Mouse (Mus musculus) hindbrain, embryonic 14.5 days (tissue): Measurements from ENCODE around the gene Actn4. TPM values are rescaled to one million over a fixed set of nuclear protein-coding genes. Genes with fewer than 3 reads are reported as not detected.
A peak's percentile ranks its signal among the peaks of the same experiment; 100 is the strongest.

Experiments used
- ATAC-seq: fragments of 200-750 bp; cut with Nextera tagmentation; 2 replicates; pipeline ENCODE4 v1.8.0; 2017; ENCODE audit warnings: moderate number of reproducible peaks, mild to moderate bottlenecking, moderate TSS enrichment, moderate library complexity; ENCODE audit not compliant: low FRiP score
- DNase-seq: peaks from one replicate; pipeline ENCODE4 v3.0.0-alpha.2; 2015; ENCODE audit warnings: low spot score
- H3K27ac ChIP-seq: fragments of 300-500 bp; sonication (generic); 2 replicates; pipeline ENCODE4 v1.5.1; 2014; ENCODE audit warnings: mild to moderate bottlenecking, moderate library complexity
- H3K27me3 ChIP-seq: fragments of 300-500 bp; sonication (generic); 2 replicates; pipeline ENCODE4 v1.6.1; 2014; ENCODE audit warnings: mild to moderate bottlenecking, low read length, mixed read lengths; ENCODE audit not compliant: control insufficient read depth, insufficient read depth
- H3K36me3 ChIP-seq: fragments of 300-500 bp; sonication (generic); replicated peaks from 2 replicates; pipeline ENCODE4 v1.6.1; 2014; ENCODE audit not compliant: control insufficient read depth, insufficient read depth
- H3K4me1 ChIP-seq: fragments of 300-500 bp; sonication (generic); replicated peaks from 2 replicates; pipeline ENCODE4 v1.6.1; 2014; ENCODE audit warnings: antibody characterized with exemption, low read length, mixed read lengths; ENCODE audit not compliant: control insufficient read depth, insufficient read depth
- H3K4me2 ChIP-seq: fragments of 300-500 bp; sonication (generic); replicated peaks from 2 replicates; pipeline ENCODE4 v1.6.1; 2014; ENCODE audit warnings: mild to moderate bottlenecking, moderate library complexity
- H3K4me3 ChIP-seq: fragments of 300-500 bp; sonication (generic); replicated peaks from 2 replicates; pipeline ENCODE4 v1.5.1; 2014; ENCODE audit warnings: mild to moderate bottlenecking, low read length
- H3K9ac ChIP-seq: fragments of 300-500 bp; sonication (generic); 2 replicates; pipeline ENCODE4 v1.6.1; 2014
- H3K9me3 ChIP-seq: fragments of 300-500 bp; sonication (generic); 2 replicates; pipeline ENCODE4 v1.6.1; 2016; ENCODE audit warnings: low read length; ENCODE audit not compliant: control insufficient read depth
- WGBS: fragments of 180-500 bp; shearing (Covaris S2); extraction: QIAGEN DNeasy Blood & Tissue Kit; methylation state at CpG from one replicate; pipeline ENCODE4 v1.1.7; 2014; 5-methylcytosine and 5-hydroxymethylcytosine counted together
- polyA plus RNA-seq: library from polyadenylated mRNA; unstranded; fragments of >200 nt; fragmentation: Nextera tagmentation; extraction: Ambion mirVana; gene quantifications from 2 replicates; pipeline ENCODE4 v1.2.1, GENCODE M21; 2014

Gene Actn4
- polyA plus RNA-seq, 1 experiment from 2014 or later, result 133 TPM

DNA sequence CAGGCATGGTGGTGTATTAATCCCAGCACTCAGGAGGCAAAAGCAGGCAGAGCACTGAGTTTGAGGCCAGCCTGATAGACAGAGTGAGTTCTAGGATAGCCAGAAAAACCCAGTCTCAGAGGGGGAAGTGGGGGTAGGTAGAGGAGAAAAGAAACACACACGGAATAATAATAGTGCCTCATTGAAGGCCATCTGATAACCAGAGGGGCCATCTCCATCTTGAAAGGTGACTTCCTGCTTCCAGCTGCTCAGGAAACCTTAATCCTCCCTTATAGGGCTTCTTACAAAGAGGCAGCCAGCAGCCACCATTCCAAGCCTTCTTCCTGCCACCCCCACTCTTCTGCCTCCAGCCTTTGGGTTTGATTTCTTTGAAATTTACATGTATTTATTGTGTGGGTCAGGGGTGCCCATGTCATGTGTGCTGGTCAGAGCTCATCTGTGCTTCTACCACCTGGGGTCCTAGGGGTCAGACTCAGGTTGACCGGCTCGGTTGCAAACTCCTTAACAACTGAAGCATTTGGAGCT lies 1.3 kb upstream of the Actn4 start:
- peaks cover 30% of the 10 kb centered on the region for H3K4me1 ChIP-seq
- no peaks in the 10 kb centered on the region for H3K36me3 ChIP-seq
- no peaks in the 10 kb centered on the region for H3K27me3 ChIP-seq
- no peak overlapping the region for H3K4me3 ChIP-seq
- H3K4me2 ChIP-seq, result no peak overlapping the region
- no peaks in the 10 kb centered on the region for H3K9me3 ChIP-seq
- DNase-seq, result no peak
- WGBS, result 78% methylated on average over 3 of the region's 3 CpGs
- no peak overlapping the region for H3K9ac ChIP-seq
- ATAC-seq, result no peak
- no peak overlapping the region; the same call in 1 of the 2 replicates for H3K27ac ChIP-seq

DNA sequence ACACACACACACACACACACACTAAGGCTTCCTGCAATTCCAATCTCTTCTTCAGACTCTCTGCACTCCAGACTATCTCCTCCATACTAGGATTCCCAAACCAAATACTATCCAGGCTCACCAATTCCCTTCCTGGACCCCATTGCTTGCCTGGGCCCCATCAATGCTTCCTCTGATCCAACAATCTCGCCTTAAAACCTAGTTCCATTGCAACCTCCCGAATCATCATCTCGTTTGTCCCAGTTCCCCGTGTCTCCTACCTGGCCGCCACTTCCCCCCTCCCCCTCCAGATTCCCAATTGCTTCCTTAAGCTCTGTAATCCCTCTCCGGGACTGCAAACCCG lies 585 bp downstream of the Actn4 start:
- Histone ChIP-seq H3K36me3 (no peaks in the 10 kb centered on the region), H3K27ac (peak overlapping the region; percentile 82), H3K9ac (peak overlapping the region; percentile 98), H3K9me3 (no peaks in the 10 kb centered on the region), H3K4me3 (peak overlapping the region; percentile 97), H3K4me2 (peak overlapping the region; percentile 89), H3K27me3 (no peaks in the 10 kb centered on the region), H3K4me1 (peaks cover 34% of the 10 kb centered on the region)
- DNase-seq (no peak), ATAC-seq (no peak)
- under 1% methylated on average over 7 of the region's 7 CpGs for WGBS

DNA sequence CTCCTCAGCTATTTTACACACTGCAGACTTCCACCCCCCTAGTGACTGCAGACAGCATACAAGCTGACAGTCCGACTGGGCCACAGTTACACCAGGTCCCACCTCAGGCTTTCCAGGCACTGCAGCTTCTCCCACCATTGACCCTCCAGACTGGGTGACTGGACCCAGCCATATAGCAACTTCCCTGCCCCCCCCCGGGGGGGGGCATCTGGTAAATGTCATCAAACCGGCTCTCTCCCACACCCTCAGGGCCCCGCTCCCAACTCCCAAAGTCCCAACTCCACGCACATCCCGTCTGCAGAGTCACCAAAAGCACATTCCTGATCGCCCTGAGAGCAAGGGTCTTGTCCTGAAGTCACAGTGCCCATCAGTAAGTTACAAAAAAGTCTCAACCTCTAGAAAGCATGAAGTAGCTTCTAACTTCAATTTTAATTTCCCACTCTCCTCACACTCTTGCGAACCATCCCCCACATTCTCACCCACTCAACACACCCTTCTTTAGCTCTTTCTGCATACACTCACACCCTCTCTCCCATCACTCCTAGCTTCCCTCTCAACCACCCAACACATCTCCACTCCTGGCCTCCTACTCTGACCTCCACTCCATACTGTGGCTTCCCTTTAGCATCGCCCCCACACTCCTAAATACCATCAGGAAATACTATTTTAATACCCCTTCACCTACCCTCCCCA lies 1.6 kb downstream of the Actn4 start:
- ATAC-seq (no peak), DNase-seq (no peak)
- no peaks in the 10 kb centered on the region for H3K36me3 ChIP-seq
- peak overlapping the region; percentile 98 for H3K9ac ChIP-seq
- H3K4me1 ChIP-seq, result peaks cover 34% of the 10 kb centered on the region
- no peaks in the 10 kb centered on the region for H3K9me3 ChIP-seq
- WGBS, result 38% methylated on average over 9 of the region's 9 CpGs
- no peak overlapping the region; the same call in 1 of the 2 replicates for H3K27ac ChIP-seq
- peak overlapping the region; percentile 97 for H3K4me3 ChIP-seq
- peak overlapping the region; percentile 89 for H3K4me2 ChIP-seq
- no peaks in the 10 kb centered on the region for H3K27me3 ChIP-seq

DNA sequence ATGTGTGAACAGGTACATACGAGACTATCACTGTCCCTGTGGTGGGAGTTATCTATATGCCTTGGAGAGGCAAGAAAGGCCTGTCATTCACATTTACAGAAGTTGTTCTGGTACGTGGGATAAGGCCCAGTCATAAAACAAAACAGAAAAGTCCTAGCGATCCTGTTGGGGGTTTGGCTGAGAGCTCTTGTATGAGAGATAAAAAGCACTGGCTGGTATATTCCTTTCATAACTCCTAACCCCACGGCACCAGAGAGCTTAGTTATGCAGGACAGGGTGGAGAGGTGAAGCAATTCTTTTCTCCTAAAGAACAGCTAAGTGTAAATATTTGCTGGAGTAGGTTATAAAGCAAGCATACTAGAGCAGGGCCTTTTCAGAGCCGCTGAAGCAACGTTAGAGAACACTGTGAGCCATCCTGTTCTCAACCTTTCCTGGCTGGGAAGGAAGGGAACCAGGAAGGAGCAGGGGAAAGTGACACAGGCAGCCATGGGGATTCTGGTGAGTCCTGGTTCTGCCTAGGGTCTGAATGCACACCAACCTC lies 2.6 kb downstream of the Actn4 start:
- peak overlapping the region; percentile 98 for H3K9ac ChIP-seq
- H3K4me2 ChIP-seq, result peak overlapping the region; percentile 89
- 0 out of 2 replicates have a peak overlapping the region, but pooled peaks have one; percentile 26 for H3K27ac ChIP-seq
- H3K9me3 ChIP-seq, result no peaks in the 10 kb centered on the region
- H3K36me3 ChIP-seq, result no peaks in the 10 kb centered on the region
- peaks cover 34% of the 10 kb centered on the region for H3K4me1 ChIP-seq
- ATAC-seq (no peak), DNase-seq (no peak)
- H3K27me3 ChIP-seq, result no peaks in the 10 kb centered on the region
- H3K4me3 ChIP-seq, result peak overlapping the region; percentile 6; the same call in 1 of the 2 replicates
- 51% methylated on average over 6 of the region's 6 CpGs for WGBS

DNA sequence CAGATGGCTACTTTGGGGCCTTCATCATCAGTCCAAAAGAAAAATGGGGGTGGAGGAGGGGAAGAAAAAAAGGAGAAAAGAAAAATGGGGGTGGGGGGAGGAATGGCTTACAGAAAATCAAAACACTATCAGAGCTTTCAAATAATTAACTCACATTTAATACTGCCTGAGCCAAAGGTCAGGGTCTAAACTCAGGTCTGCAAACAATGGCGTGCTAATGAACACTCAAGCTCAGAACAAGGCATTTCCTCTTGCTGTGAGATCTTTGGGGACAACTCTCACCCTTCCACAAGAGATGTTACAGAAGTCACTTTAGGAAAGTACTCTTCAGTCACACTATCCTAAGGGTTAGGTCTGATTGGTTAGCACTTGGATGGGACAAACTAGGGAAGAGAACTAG lies 3.4 kb downstream of the Actn4 start:
- H3K9me3 ChIP-seq, result no peaks in the 10 kb centered on the region
- ATAC-seq (no peak), DNase-seq (no peak)
- 63% methylated on average over 1 of the region's 1 CpGs for WGBS
- H3K4me3 ChIP-seq, result no peak overlapping the region
- no peak overlapping the region for H3K9ac ChIP-seq
- no peak overlapping the region for H3K27ac ChIP-seq
- H3K4me1 ChIP-seq, result peaks cover 37% of the 10 kb centered on the region
- H3K36me3 ChIP-seq, result no peaks in the 10 kb centered on the region
- H3K4me2 ChIP-seq, result no peak overlapping the region
- no peaks in the 10 kb centered on the region for H3K27me3 ChIP-seq

DNA sequence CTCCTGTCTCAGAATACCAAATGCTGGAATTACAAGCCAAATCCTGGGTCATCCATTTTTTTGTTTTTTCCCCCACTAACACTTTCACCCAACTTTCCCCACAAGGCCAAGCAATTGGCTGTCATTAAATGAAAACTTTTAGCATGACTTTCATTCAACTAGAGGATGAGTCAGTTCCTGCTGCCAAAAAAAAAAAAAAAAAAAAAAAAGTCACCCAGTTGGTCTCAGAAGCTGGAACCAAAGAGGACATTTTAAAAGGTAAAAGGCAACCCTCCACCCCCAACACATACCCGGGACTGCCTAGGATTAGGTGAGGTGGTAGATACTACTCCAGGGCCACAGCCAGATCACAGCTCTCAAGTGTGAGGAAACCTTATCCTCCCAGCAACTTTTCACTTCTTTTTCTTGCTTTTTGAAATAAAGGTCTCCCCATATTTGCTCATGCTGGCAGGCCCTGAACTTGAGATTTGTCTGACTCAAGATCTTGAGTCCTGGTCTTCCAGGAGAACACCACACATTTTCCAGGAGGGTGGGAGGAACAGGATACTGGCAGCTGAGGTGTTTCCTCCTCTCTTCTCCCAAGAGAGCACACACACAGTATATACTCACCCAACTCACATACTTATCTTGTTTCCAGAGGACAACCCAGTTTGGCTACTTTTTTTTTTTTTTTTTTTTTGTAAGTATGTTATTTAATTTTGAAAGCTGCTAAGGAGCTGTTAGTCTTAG lies 4.0 kb downstream of the Actn4 start:
- no peak overlapping the region for H3K4me3 ChIP-seq
- no peak overlapping the region for H3K9ac ChIP-seq
- H3K4me2 ChIP-seq, result no peak overlapping the region
- H3K4me1 ChIP-seq, result peaks cover 44% of the 10 kb centered on the region
- DNase-seq (no peak), ATAC-seq (no peak)
- no peak overlapping the region for H3K27ac ChIP-seq
- H3K9me3 ChIP-seq, result no peaks in the 10 kb centered on the region
- H3K27me3 ChIP-seq, result no peaks in the 10 kb centered on the region
- 73% methylated on average over 1 of the region's 1 CpGs for WGBS
- H3K36me3 ChIP-seq, result no peaks in the 10 kb centered on the region

DNA sequence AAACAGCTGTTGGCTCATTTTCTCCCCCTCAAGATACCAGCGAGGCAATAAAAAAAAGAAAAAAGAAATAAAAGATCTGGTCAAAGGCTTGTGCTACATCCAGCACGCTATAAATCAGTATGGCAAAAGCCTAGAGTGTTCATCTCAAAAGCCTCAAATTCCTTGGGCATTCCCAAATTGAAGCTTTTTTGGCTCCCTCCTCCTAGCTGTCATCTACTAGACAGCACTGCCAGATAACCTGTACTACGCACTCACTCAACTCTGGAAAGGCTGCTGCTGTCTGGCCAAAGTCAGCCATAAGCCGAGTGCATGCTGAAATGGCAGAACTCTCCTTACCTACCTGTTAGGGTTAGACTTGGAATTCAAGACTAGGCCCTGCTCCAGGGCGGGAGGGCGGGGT lies 4.9 kb downstream of the Actn4 start:
- Histone ChIP-seq H3K27me3 (no peaks in the 10 kb centered on the region), H3K4me1 (peaks cover 52% of the 10 kb centered on the region), H3K4me2 (no peak overlapping the region), H3K9me3 (no peaks in the 10 kb centered on the region), H3K4me3 (no peak overlapping the region), H3K9ac (no peak overlapping the region), H3K27ac (no peak overlapping the region), H3K36me3 (no peaks in the 10 kb centered on the region)
- 86% methylated on average over 6 of the region's 6 CpGs for WGBS
- DNase-seq (no peak), ATAC-seq (no peak)

DNA sequence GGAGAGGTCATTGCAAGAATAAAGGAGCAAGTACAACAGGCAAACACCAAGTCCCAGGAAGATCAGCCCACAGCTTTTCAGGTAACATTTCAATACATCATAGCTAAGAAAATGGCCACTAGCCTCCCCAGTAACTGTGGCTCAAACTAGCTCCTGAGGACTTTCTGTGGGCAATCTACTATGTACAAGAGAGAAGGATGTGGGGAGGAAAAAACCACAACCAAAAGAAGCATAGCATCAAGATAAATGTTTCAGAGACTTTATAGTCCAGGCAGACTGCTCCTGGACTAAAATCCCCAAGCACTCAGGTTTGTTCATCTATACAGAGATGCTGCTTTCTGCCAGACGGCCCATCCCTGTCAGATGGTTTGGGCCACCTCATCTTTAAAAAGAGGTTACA lies 5.9 kb downstream of the Actn4 start:
- 0 out of 2 replicates have a peak overlapping the region, but pooled peaks have one; percentile 14 for H3K27ac ChIP-seq
- no peaks in the 10 kb centered on the region for H3K36me3 ChIP-seq
- no peak for ATAC-seq
- 97% methylated on average over 1 of the region's 1 CpGs for WGBS
- H3K27me3 ChIP-seq, result no peaks in the 10 kb centered on the region
- H3K4me2 ChIP-seq, result no peak overlapping the region
- H3K4me3 ChIP-seq, result no peak overlapping the region
- H3K4me1 ChIP-seq, result peaks cover 54% of the 10 kb centered on the region
- no peak overlapping the region for H3K9ac ChIP-seq
- H3K9me3 ChIP-seq, result no peaks in the 10 kb centered on the region
- DNase-seq, result no peak

DNA sequence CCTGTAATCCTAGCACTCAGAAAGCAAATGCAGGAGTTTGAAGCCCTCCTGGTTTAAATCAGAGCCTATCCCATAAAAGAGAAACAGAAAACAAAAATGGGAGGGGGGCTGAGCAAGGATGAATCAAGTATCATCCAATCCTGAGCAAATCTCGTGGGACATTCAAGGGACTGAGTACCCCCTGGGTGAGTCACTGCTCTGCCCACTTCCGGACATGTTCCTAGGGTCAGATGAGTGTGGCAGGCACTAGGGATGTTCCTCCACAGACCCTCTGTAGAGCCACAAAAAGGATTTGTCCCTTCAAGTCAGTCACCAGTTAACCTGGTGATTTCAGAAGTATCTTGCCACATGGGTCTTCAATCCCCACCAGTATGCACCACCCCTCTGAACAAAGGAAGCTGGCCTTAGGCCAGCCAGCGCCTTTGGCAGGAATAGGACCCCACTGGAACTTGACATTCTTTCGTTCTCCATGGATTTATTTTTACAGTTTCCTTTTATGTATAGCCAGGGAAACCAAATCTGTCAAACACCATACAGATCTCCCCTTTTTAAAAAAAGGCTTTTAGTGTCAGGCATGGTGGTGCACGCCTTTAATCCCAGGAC lies 6.7 kb downstream of the Actn4 start:
- ATAC-seq (no peak), DNase-seq (peak; percentile 50)
- 53% methylated on average over 5 of the region's 5 CpGs for WGBS
- Histone ChIP-seq H3K4me1 (peaks cover 45% of the 10 kb centered on the region), H3K27ac (no peak overlapping the region), H3K4me2 (no peak overlapping the region), H3K27me3 (no peaks in the 10 kb centered on the region), H3K36me3 (no peaks in the 10 kb centered on the region; the same call in 1 of the 2 replicates), H3K9ac (no peak overlapping the region), H3K9me3 (no peaks in the 10 kb centered on the region), H3K4me3 (no peak overlapping the region)
